Mouse (Mus musculus): ENCODE results near the gene Rgr. TPM values are rescaled to one million over a fixed set of nuclear protein-coding genes. Genes with fewer than 3 reads are reported as not detected.

Gene Rgr
- polyA plus RNA-seq, 1 experiment from 2014 or later: not detected

DNA sequence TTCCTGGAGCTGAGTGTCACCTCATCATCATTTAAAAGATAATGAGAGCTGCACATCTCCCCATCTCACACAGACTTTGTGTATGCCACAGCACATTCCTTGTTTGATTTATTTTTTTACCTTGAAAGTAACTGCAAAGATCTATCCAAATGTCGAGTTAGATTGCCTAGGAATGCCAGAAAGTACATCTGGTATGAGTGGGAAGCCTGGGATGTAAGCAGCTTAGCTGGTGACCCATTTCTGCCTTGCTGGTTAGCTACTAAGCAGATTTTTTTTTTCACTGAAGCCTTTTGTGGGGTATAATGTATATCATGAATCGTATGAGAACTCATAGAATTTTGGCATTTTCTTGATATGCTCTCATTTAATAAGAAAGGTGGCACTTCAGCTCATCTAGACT is 17.9 kb upstream of the Rgr start:
- Histone ChIP-seq H3K27me3 (ENCODE audit: control insufficient read depth, insufficient read depth, low read length) (no peaks in the 10 kb centered on the region), H3K9me3 (ENCODE audit: control insufficient read depth, low read length) (no peaks in the 10 kb centered on the region), H3K36me3 (ENCODE audit: control insufficient read depth, insufficient read depth, low read length) (no peaks in the 10 kb centered on the region), H3K27ac (replicated peaks in 1 of 2; ENCODE audit: control insufficient read depth in 1 of 2, insufficient read depth in 1 of 2, low read depth in 2 of 2, low read length in 2 of 2) (no peak overlapping the region), H3K4me3 (ENCODE audit: control insufficient read depth in 1 of 2, insufficient read depth in 1 of 2, low read depth in 1 of 2, low read length in 2 of 2) (no peak overlapping the region), H3K4me1 (ENCODE audit: control insufficient read depth in 2 of 2, insufficient read depth in 2 of 2, low read length in 2 of 2) (no peaks in the 10 kb centered on the region), H3K4me2 (ENCODE audit: low read length) (no peak overlapping the region), H3K9ac (ENCODE audit: low read length) (no peak overlapping the region)
- ATAC-seq (ENCODE audit: insufficient number of reproducible peaks, insufficient read depth, low FRiP score, low read depth): no peak
- 50% methylated on average over 2 of the region's 2 CpGs for WGBS

DNA sequence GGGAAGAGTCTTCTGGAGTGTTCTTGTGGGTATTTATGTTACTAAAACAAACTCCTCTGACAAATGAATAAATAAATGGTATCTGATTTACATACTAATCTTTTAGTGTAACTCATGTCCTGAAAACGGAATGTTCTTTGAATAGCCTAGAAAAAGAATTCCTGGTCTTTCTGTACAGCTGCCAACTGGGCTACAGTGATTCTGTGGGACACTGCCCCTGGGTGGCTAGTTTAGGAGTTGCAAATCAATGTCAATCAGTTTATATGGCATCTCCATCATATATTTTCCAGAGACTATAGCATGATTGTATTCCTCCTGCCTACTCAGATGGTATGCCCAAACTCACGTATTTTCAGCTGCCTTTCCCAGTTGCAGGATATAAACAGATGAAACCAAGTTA is 16.1 kb upstream of the Rgr start:
- Histone ChIP-seq H3K27ac (replicated peaks in 1 of 2; ENCODE audit: control insufficient read depth in 1 of 2, insufficient read depth in 1 of 2, low read depth in 2 of 2, low read length in 2 of 2) (no peak overlapping the region), H3K4me2 (ENCODE audit: low read length) (no peak overlapping the region), H3K4me1 (ENCODE audit: control insufficient read depth in 2 of 2, insufficient read depth in 2 of 2, low read length in 2 of 2) (no peaks in the 10 kb centered on the region), H3K27me3 (ENCODE audit: control insufficient read depth, insufficient read depth, low read length) (no peaks in the 10 kb centered on the region), H3K4me3 (ENCODE audit: control insufficient read depth in 1 of 2, insufficient read depth in 1 of 2, low read depth in 1 of 2, low read length in 2 of 2) (no peak overlapping the region), H3K36me3 (ENCODE audit: control insufficient read depth, insufficient read depth, low read length) (no peaks in the 10 kb centered on the region), H3K9me3 (ENCODE audit: control insufficient read depth, low read length) (no peaks in the 10 kb centered on the region), H3K9ac (ENCODE audit: low read length) (no peak overlapping the region)
- 41% methylated on average over 2 of the region's 2 CpGs for WGBS
- no peak for ATAC-seq (ENCODE audit: insufficient number of reproducible peaks, insufficient read depth, low FRiP score, low read depth)

DNA sequence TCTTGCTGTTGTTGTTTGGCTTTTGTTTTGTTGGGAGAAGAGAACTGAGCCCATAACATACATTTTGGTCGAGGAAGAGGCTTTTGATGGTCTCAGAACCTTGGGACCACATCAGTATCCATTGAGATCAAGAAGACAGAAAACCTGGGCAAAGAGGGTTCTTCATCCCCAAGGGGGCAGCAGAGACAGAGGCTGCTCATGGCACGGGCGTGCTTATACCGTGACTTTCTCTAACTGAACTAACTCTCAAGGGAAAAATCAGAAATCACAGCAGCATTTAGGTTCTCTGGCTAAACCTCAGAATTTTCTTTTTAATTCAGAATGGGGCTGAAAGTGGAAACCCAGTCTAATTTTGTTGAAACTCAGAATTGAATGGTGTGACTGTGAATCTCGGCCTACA is 14.3 kb downstream of the Rgr start:
- no peak overlapping the region for H3K27ac ChIP-seq (replicated peaks in 1 of 2; ENCODE audit: control insufficient read depth in 1 of 2, insufficient read depth in 1 of 2, low read depth in 2 of 2, low read length in 2 of 2)
- H3K4me3 ChIP-seq (ENCODE audit: control insufficient read depth in 1 of 2, insufficient read depth in 1 of 2, low read depth in 1 of 2, low read length in 2 of 2): no peak overlapping the region
- H3K36me3 ChIP-seq (ENCODE audit: control insufficient read depth, insufficient read depth, low read length): no peaks in the 10 kb centered on the region
- H3K4me2 ChIP-seq (ENCODE audit: low read length): no peak overlapping the region
- H3K4me1 ChIP-seq (ENCODE audit: control insufficient read depth in 2 of 2, insufficient read depth in 2 of 2, low read length in 2 of 2): no peaks in the 10 kb centered on the region
- H3K9ac ChIP-seq (ENCODE audit: low read length): no peak overlapping the region
- ATAC-seq (ENCODE audit: insufficient number of reproducible peaks, insufficient read depth, low FRiP score, low read depth): no peak
- no peaks in the 10 kb centered on the region for H3K27me3 ChIP-seq (ENCODE audit: control insufficient read depth, insufficient read depth, low read length)
- WGBS: 39% methylated on average over 5 of the region's 5 CpGs
- H3K9me3 ChIP-seq (ENCODE audit: control insufficient read depth, low read length): no peaks in the 10 kb centered on the region

DNA sequence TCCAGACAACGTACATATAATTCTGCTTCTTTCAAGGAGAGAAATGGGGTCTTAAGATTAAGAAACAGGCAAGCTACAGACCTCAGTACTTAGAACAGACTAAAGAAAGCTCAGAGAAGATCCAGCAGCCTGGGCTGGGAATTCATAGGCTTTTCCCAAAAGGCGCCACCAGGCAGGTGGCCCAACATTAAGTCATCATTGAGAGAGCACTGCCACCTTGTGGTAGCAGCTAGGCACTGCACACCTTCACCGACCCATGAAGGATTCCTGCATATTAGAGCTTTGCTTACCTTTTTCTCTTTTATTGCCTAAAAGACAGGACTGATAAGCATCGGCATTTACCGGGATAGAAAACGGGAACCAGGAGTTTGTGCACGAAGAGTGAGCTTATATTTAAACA is 15.5 kb downstream of the Rgr start:
- Histone ChIP-seq H3K9ac (ENCODE audit: low read length) (no peak overlapping the region), H3K9me3 (ENCODE audit: control insufficient read depth, low read length) (no peaks in the 10 kb centered on the region), H3K4me1 (ENCODE audit: control insufficient read depth in 2 of 2, insufficient read depth in 2 of 2, low read length in 2 of 2) (no peaks in the 10 kb centered on the region), H3K27me3 (ENCODE audit: control insufficient read depth, insufficient read depth, low read length) (no peaks in the 10 kb centered on the region), H3K4me3 (ENCODE audit: control insufficient read depth in 1 of 2, insufficient read depth in 1 of 2, low read depth in 1 of 2, low read length in 2 of 2) (no peak overlapping the region), H3K27ac (replicated peaks in 1 of 2; ENCODE audit: control insufficient read depth in 1 of 2, insufficient read depth in 1 of 2, low read depth in 2 of 2, low read length in 2 of 2) (no peak overlapping the region), H3K36me3 (ENCODE audit: control insufficient read depth, insufficient read depth, low read length) (no peaks in the 10 kb centered on the region), H3K4me2 (ENCODE audit: low read length) (no peak overlapping the region)
- no peak for ATAC-seq (ENCODE audit: insufficient number of reproducible peaks, insufficient read depth, low FRiP score, low read depth)
- 15% methylated on average over 7 of the region's 7 CpGs for WGBS

DNA sequence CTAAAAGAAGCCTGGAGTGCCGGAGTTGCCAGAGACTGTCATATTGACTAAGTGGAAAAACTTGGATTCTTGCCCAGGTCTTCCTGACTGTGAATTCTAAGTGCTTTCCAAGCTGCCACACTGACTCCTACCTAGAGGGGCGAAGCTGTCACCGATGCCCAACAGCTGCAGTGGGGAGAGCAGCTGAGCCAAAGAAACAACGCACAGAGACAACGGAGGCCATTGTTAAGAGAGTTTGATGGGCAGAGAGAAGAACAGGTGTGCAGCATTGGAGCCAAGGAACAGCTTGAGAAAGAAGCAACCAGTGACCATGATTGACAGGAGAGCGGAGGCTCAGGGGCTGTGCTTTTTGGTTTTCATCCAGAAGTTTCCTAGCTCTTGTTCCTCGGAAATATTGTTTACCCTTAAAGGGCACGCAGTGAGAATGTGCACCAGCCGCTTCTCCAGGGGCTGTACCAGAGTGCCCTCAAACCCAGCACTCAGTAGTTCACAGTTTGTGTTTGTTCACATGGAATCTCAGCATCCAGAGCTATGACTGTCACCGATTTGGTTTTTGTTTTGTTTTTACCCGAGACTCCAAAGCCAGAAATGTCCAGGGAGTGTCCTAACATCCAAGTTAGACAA is 16.2 kb downstream of the Rgr start:
- H3K9me3 ChIP-seq (ENCODE audit: control insufficient read depth, low read length): no peaks in the 10 kb centered on the region
- no peaks in the 10 kb centered on the region for H3K36me3 ChIP-seq (ENCODE audit: control insufficient read depth, insufficient read depth, low read length)
- no peak for ATAC-seq (ENCODE audit: insufficient number of reproducible peaks, insufficient read depth, low FRiP score, low read depth)
- no peaks in the 10 kb centered on the region for H3K27me3 ChIP-seq (ENCODE audit: control insufficient read depth, insufficient read depth, low read length)
- no peak overlapping the region for H3K27ac ChIP-seq (replicated peaks in 1 of 2; ENCODE audit: control insufficient read depth in 1 of 2, insufficient read depth in 1 of 2, low read depth in 2 of 2, low read length in 2 of 2)
- H3K4me2 ChIP-seq (ENCODE audit: low read length): no peak overlapping the region
- WGBS: 56% methylated on average over 11 of the region's 11 CpGs
- no peaks in the 10 kb centered on the region for H3K4me1 ChIP-seq (ENCODE audit: control insufficient read depth in 2 of 2, insufficient read depth in 2 of 2, low read length in 2 of 2)
- H3K9ac ChIP-seq (ENCODE audit: low read length): no peak overlapping the region
- no peak overlapping the region for H3K4me3 ChIP-seq (ENCODE audit: control insufficient read depth in 1 of 2, insufficient read depth in 1 of 2, low read depth in 1 of 2, low read length in 2 of 2)

DNA sequence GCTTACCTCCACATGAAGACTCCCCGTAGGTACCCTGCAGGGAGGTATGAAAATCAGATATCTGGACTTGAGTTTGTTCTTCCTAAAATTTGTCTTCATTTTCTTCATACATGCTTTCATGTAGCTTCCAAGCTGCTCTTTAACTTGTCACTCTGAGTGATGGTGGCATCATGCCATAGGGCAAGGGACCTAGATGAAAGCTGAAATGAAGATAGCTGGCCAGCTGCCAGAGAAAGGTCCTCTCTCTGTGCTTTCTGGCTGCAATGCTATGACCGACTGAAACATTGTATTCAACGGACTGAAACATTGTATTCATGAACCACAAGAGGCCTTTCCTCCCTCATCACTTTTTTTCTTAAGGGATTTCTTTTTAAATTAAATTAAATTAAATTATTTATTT is 20.2 kb downstream of the Rgr start:
- Histone ChIP-seq H3K9me3 (ENCODE audit: control insufficient read depth, low read length) (no peaks in the 10 kb centered on the region), H3K27ac (replicated peaks in 1 of 2; ENCODE audit: control insufficient read depth in 1 of 2, insufficient read depth in 1 of 2, low read depth in 2 of 2, low read length in 2 of 2) (no peak overlapping the region), H3K9ac (ENCODE audit: low read length) (no peak overlapping the region), H3K4me3 (ENCODE audit: control insufficient read depth in 1 of 2, insufficient read depth in 1 of 2, low read depth in 1 of 2, low read length in 2 of 2) (no peak overlapping the region), H3K36me3 (ENCODE audit: control insufficient read depth, insufficient read depth, low read length) (no peaks in the 10 kb centered on the region), H3K27me3 (ENCODE audit: control insufficient read depth, insufficient read depth, low read length) (no peaks in the 10 kb centered on the region), H3K4me1 (ENCODE audit: control insufficient read depth in 2 of 2, insufficient read depth in 2 of 2, low read length in 2 of 2) (no peaks in the 10 kb centered on the region), H3K4me2 (ENCODE audit: low read length) (no peak overlapping the region)
- ATAC-seq (ENCODE audit: insufficient number of reproducible peaks, insufficient read depth, low FRiP score, low read depth): no peak
- 80% methylated on average over 3 of the region's 3 CpGs for WGBS

DNA sequence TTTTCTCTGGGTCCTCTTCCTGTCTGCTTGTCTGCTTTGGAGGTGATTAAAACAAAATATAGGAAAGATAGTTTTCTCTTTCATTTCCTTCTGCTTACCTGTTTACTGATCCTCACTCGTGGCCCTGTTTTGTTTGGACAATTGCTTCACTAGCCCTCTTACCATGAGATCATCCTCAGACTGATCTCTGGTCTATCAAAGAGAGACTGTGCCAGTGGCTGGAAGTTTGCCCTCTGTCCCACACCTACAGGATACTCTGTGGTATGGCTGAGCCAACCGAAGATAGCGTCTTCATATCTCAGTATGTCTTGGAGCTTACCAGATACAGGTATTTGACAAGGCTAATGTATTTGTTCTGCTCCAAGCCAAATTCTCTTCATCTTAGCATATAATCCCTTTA is 20.8 kb downstream of the Rgr start:
- no peaks in the 10 kb centered on the region for H3K27me3 ChIP-seq (ENCODE audit: control insufficient read depth, insufficient read depth, low read length)
- H3K27ac ChIP-seq (replicated peaks in 1 of 2; ENCODE audit: control insufficient read depth in 1 of 2, insufficient read depth in 1 of 2, low read depth in 2 of 2, low read length in 2 of 2): no peak overlapping the region
- H3K9me3 ChIP-seq (ENCODE audit: control insufficient read depth, low read length): no peaks in the 10 kb centered on the region
- H3K36me3 ChIP-seq (ENCODE audit: control insufficient read depth, insufficient read depth, low read length): no peaks in the 10 kb centered on the region
- no peak overlapping the region for H3K9ac ChIP-seq (ENCODE audit: low read length)
- H3K4me1 ChIP-seq (ENCODE audit: control insufficient read depth in 2 of 2, insufficient read depth in 2 of 2, low read length in 2 of 2): no peaks in the 10 kb centered on the region
- 94% methylated on average over 3 of the region's 3 CpGs for WGBS
- H3K4me2 ChIP-seq (ENCODE audit: low read length): no peak overlapping the region
- H3K4me3 ChIP-seq (ENCODE audit: control insufficient read depth in 1 of 2, insufficient read depth in 1 of 2, low read depth in 1 of 2, low read length in 2 of 2): no peak overlapping the region
- no peak for ATAC-seq (ENCODE audit: insufficient number of reproducible peaks, insufficient read depth, low FRiP score, low read depth)

DNA sequence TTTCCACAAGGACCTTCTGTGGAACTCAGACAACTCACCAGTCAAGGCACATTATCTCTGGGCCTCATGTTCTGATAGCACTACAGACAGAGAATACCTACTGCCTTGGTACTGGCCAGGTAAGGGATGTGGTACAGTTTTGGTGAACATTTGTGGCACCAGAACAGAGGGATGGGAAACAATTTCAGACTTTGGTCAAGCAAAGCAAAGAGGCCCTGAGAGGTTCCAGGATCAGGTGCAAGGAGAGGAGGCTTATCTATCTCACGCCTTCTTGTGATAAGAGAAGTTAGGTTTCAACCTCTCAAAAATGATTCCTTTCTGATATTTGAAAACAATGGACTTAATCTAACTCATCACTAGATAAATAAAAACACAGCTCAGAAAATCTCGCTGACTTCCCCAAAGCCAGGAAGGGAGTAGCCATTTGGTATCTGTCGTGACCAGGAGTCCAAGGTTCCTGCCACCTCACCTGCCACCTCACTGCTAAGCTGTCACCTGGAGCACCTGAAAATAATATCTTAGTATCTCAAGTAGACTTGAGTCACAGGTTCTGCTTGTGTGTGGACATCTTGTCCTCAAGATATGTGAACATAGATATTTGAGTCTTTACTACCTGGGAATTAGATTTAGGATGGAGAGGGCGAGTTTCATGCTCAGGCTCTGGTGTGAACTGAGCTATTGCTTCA is 21.4 kb downstream of the Rgr start:
- 65% methylated on average over 4 of the region's 4 CpGs for WGBS
- no peaks in the 10 kb centered on the region for H3K36me3 ChIP-seq (ENCODE audit: control insufficient read depth, insufficient read depth, low read length)
- no peak for ATAC-seq (ENCODE audit: insufficient number of reproducible peaks, insufficient read depth, low FRiP score, low read depth)
- H3K9ac ChIP-seq (ENCODE audit: low read length): no peak overlapping the region
- no peaks in the 10 kb centered on the region for H3K27me3 ChIP-seq (ENCODE audit: control insufficient read depth, insufficient read depth, low read length)
- H3K27ac ChIP-seq (replicated peaks in 1 of 2; ENCODE audit: control insufficient read depth in 1 of 2, insufficient read depth in 1 of 2, low read depth in 2 of 2, low read length in 2 of 2): no peak overlapping the region
- H3K4me2 ChIP-seq (ENCODE audit: low read length): no peak overlapping the region
- no peaks in the 10 kb centered on the region for H3K4me1 ChIP-seq (ENCODE audit: control insufficient read depth in 2 of 2, insufficient read depth in 2 of 2, low read length in 2 of 2)
- H3K4me3 ChIP-seq (ENCODE audit: control insufficient read depth in 1 of 2, insufficient read depth in 1 of 2, low read depth in 1 of 2, low read length in 2 of 2): no peak overlapping the region
- H3K9me3 ChIP-seq (ENCODE audit: control insufficient read depth, low read length): no peaks in the 10 kb centered on the region

Data from heart, embryonic 14.5 days (tissue).